Mouse (Mus musculus) bone marrow, adult 2 months (tissue): Measurements from ENCODE around the gene Nfix. TPM values are rescaled to one million over a fixed set of nuclear protein-coding genes. Genes with fewer than 3 reads are reported as not detected.
"Not testable (repeated sequence)": the region's sequence is repeated elsewhere in the genome, so short reads cannot be mapped to it uniquely, and the experiment has no call there.

Experiments
- H3K27ac ChIP-seq: fragments of 200-500 bp; 2 replicates; pipeline ENCODE4 v1.5.1; 2012; ENCODE audit warnings: low read depth, mild to moderate bottlenecking, control low read depth, inconsistent platforms, low read length; ENCODE audit not compliant: control insufficient read depth, poor library complexity, insufficient read depth
- H3K4me1 ChIP-seq: fragments of 200-500 bp; 2 replicates; pipeline ENCODE4 v1.6.1; 2011; ENCODE audit warnings: low read length; ENCODE audit not compliant: control insufficient read depth, insufficient read depth
- H3K4me3 ChIP-seq: fragments of 200-500 bp; replicated peaks from 2 replicates; pipeline ENCODE3; 2011; ENCODE audit warnings: mild to moderate bottlenecking, low read depth, low read length, control low read depth; ENCODE audit not compliant: control insufficient read depth
- CTCF ChIP-seq: fragments of 200-500 bp; IDR thresholded peaks from 2 replicates; pipeline ENCODE4 v1.5.1; 2011; ENCODE audit warnings: low read length, control low read depth; ENCODE audit not compliant: control insufficient read depth, insufficient read depth
- POLR2A ChIP-seq: fragments of 200-500 bp; IDR thresholded peaks from 2 replicates; pipeline ENCODE4 v1.6.1; 2011; ENCODE audit warnings: low read depth, mild to moderate bottlenecking, control low read depth, low read length, borderline replicate concordance; ENCODE audit not compliant: control insufficient read depth
- WGBS: fragments of 180-500 bp; shearing (Covaris S2); methylation state at CpG from one replicate; pipeline ENCODE4 v1.1.7; 2018; 5-methylcytosine and 5-hydroxymethylcytosine counted together
- polyA plus RNA-seq: library from polyadenylated mRNA; stranded (reverse); fragments of >200 nt; gene quantifications from 2 replicates; pipeline ENCODE4 v1.2.4, GENCODE M21; 2011; ENCODE audit warnings: low replicate concordance; ENCODE audit not compliant: missing spikeins, insufficient read depth, insufficient read length

The Nfix gene
- polyA plus RNA-seq, 1 experiment: 20.6 TPM

GRCm38 (mm10) chr8:84677305-84677704 lies 122.8 kb downstream of the Nfix start:
- Histone ChIP-seq H3K4me1 (no peaks in the 10 kb centered on the region), H3K4me3 (no peak overlapping the region), H3K27ac (no peak overlapping the region)
- TF ChIP-seq POLR2A (no peak), CTCF (no peak)
- 88% methylated on average over 5 of the region's 5 CpGs for WGBS

GRCm38 (mm10) chr8:84670295-84671006 lies 129.7 kb downstream of the Nfix start:
- H3K4me3 ChIP-seq, H3K4me1 ChIP-seq, H3K27ac ChIP-seq: not testable (repeated sequence)
- 80% methylated on average over 5 of the region's 5 CpGs for WGBS

- no peaks in the 10 kb centered on the region for H3K4me1 ChIP-seq
- no peak overlapping the region for H3K4me3 ChIP-seq
- TF ChIP-seq CTCF (no peak), POLR2A (no peak)
- 57% methylated on average over 6 of the region's 6 CpGs for WGBS
- H3K27ac ChIP-seq: no peak overlapping the region
Observed at GRCm38 (mm10) chr8:84668731-84669485, 131.2 kb downstream of the Nfix start.

- WGBS: 84% methylated on average over 1 of the region's 1 CpGs
- Histone ChIP-seq H3K27ac (no peak overlapping the region), H3K4me1 (peaks cover 2% of the 10 kb centered on the region; the same call in 1 of the 2 replicates), H3K4me3 (no peak overlapping the region)
- TF ChIP-seq POLR2A (no peak), CTCF (no peak)
Observed at GRCm38 (mm10) chr8:84668081-84668480, 132.1 kb downstream of the Nfix start.

- H3K4me1 ChIP-seq: peaks cover 2% of the 10 kb centered on the region; the same call in 1 of the 2 replicates
- peak overlapping the region; percentile 91 for H3K27ac ChIP-seq
- peak overlapping the region; percentile 80 for H3K4me3 ChIP-seq
- WGBS: 1% methylated on average over 14 of the region's 14 CpGs
- no peak for TF ChIP-seq POLR2A
- TF ChIP-seq CTCF: no peak
Observed at GRCm38 (mm10) chr8:84665385-84665893, 134.7 kb downstream of the Nfix start.

GRCm38 (mm10) chr8:84664566-84665384 lies 135.4 kb downstream of the Nfix start:
- TF ChIP-seq CTCF (peak; percentile 58; the same call in 1 of the 2 replicates), POLR2A (peak; percentile 72; the same call in 1 of the 2 replicates)
- H3K4me1 ChIP-seq: peaks cover 4% of the 10 kb centered on the region
- WGBS: under 1% methylated on average over 29 of the region's 29 CpGs

GRCm38 (mm10) chr8:84663483-84664327 lies 136.4 kb downstream of the Nfix start:
- TF ChIP-seq CTCF (no peak), POLR2A (peak; percentile 65; the same call in 1 of the 2 replicates)
- Histone ChIP-seq H3K4me1 (peaks cover 5% of the 10 kb centered on the region), H3K4me3 (peak overlapping the region; percentile 80), H3K27ac (peak overlapping the region; percentile 91)
- 2% methylated on average over 43 of the region's 43 CpGs for WGBS

More at GRCm38 (mm10) chr8:84664566-84665384, 135.4 kb downstream of the Nfix start:
- Histone ChIP-seq H3K27ac (peak overlapping the region; percentile 91), H3K4me3 (peak overlapping the region; percentile 80)
